Mouse (Mus musculus) thymus, adult 2 months (tissue): Measurements from ENCODE around the gene Rab44. TPM values are rescaled to one million over a fixed set of nuclear protein-coding genes. Genes with fewer than 3 reads are reported as not detected.

Source experiments
- DNase-seq: peaks from one replicate; pipeline ENCODE4 v3.0.0; 2021
- H3K27ac ChIP-seq: fragments of 200-500 bp; 2 replicates; pipeline ENCODE4 v1.5.1; 2012; ENCODE audit warnings: low read length, control low read depth; ENCODE audit not compliant: control insufficient read depth, insufficient read depth
- H3K27me3 ChIP-seq: fragments of 200-500 bp; 2 replicates; pipeline ENCODE4 v1.6.1; 2012; ENCODE audit warnings: mild to moderate bottlenecking, low read length, moderate library complexity, mixed read lengths; ENCODE audit not compliant: control insufficient read depth, insufficient read depth
- H3K36me3 ChIP-seq: fragments of 200-500 bp; 2 replicates; pipeline ENCODE4 v1.6.1; 2012; ENCODE audit warnings: mild to moderate bottlenecking, low read length, moderate library complexity; ENCODE audit not compliant: control insufficient read depth, insufficient read depth
- H3K4me1 ChIP-seq: fragments of 200-500 bp; replicated peaks from 2 replicates; pipeline ENCODE4 v1.6.1; 2012; ENCODE audit warnings: low read length; ENCODE audit not compliant: control insufficient read depth, insufficient read depth
- H3K4me3 ChIP-seq: fragments of 200-500 bp; 2 replicates; pipeline ENCODE4 v1.5.1; 2012; ENCODE audit warnings: mild to moderate bottlenecking, low read length, control low read depth, moderate library complexity; ENCODE audit not compliant: control insufficient read depth, insufficient read depth
- CTCF ChIP-seq: fragments of 200-500 bp; IDR thresholded peaks from 2 replicates; pipeline ENCODE4 v1.5.1; 2012; ENCODE audit warnings: mild to moderate bottlenecking, control low read depth, low read length, moderate library complexity, borderline replicate concordance; ENCODE audit not compliant: control insufficient read depth, poor library complexity, insufficient read depth; ENCODE audit errors: extremely low read depth
- POLR2A ChIP-seq: fragments of 200-500 bp; IDR thresholded peaks from 2 replicates; pipeline ENCODE4 v1.6.1; 2012; ENCODE audit warnings: mild to moderate bottlenecking, low read length, control low read depth, moderate library complexity; ENCODE audit not compliant: control insufficient read depth, poor library complexity, insufficient read depth; ENCODE audit errors: extremely low read depth
- WGBS: fragments of 180-500 bp; shearing (Covaris S2); methylation state at CpG from one replicate; pipeline ENCODE4 v1.1.7; 2018; 5-methylcytosine and 5-hydroxymethylcytosine counted together
- polyA plus RNA-seq: library from polyadenylated mRNA; depleted of rRNA; stranded (reverse); fragments of >200 nt; gene quantifications from 2 replicates; pipeline ENCODE4 v1.2.3, GENCODE M21; 2012

Gene Rab44
- polyA plus RNA-seq, 1 experiment, result 8.9 TPM

- H3K4me3 ChIP-seq, result no peak overlapping the region
- no peak for TF ChIP-seq CTCF
- no peak for TF ChIP-seq POLR2A
- WGBS, result 95% methylated on average over 16 of the region's 16 CpGs
These were observed 46.0 kb downstream of the Rab44 start for GRCm38 (mm10) chr17:29159743-29160455.

GRCm38 (mm10) chr17:29162334-29162733 is 48.4 kb downstream of the Rab44 start:
- Histone ChIP-seq H3K4me3 (no peak overlapping the region), H3K36me3 (no peaks in the 10 kb centered on the region), H3K27ac (no peak overlapping the region), H3K27me3 (no peaks in the 10 kb centered on the region), H3K4me1 (peaks cover 42% of the 10 kb centered on the region)
- no peak for DNase-seq
- WGBS, result 94% methylated on average over 13 of the region's 13 CpGs
- TF ChIP-seq POLR2A (no peak), CTCF (no peak)

More at GRCm38 (mm10) chr17:29159743-29160455, 46.0 kb downstream of the Rab44 start:
- DNase-seq, result no peak
- Histone ChIP-seq H3K27ac (no peak overlapping the region), H3K36me3 (no peaks in the 10 kb centered on the region), H3K27me3 (no peaks in the 10 kb centered on the region), H3K4me1 (peaks cover 42% of the 10 kb centered on the region)

GRCm38 (mm10) chr17:29164469-29165111 is 50.6 kb downstream of the Rab44 start:
- Histone ChIP-seq H3K27ac (peak overlapping the region; percentile 7), H3K4me1 (peaks cover 53% of the 10 kb centered on the region), H3K4me3 (no peak overlapping the region), H3K27me3 (no peaks in the 10 kb centered on the region), H3K36me3 (no peaks in the 10 kb centered on the region)
- WGBS, result 3% methylated on average over 17 of the region's 17 CpGs
- TF ChIP-seq POLR2A, result no peak
- TF ChIP-seq CTCF, result no peak
- DNase-seq, result peak; percentile 47

- TF ChIP-seq CTCF (no peak), POLR2A (no peak)
These were observed 51.5 kb downstream of the Rab44 start for GRCm38 (mm10) chr17:29165452-29165851.

GRCm38 (mm10) chr17:29165967-29166578 is 52.1 kb downstream of the Rab44 start:
- H3K4me1 ChIP-seq, result peaks cover 66% of the 10 kb centered on the region
- DNase-seq, result no peak
- TF ChIP-seq CTCF (no peak), POLR2A (no peak)
- no peak overlapping the region for H3K4me3 ChIP-seq
- H3K27ac ChIP-seq, result peak overlapping the region; percentile 66
- no peaks in the 10 kb centered on the region for H3K27me3 ChIP-seq
- WGBS, result 20% methylated on average over 8 of the region's 8 CpGs
- H3K36me3 ChIP-seq, result no peaks in the 10 kb centered on the region

More at GRCm38 (mm10) chr17:29165452-29165851, 51.5 kb downstream of the Rab44 start:
- Histone ChIP-seq H3K36me3 (no peaks in the 10 kb centered on the region), H3K4me1 (peaks cover 62% of the 10 kb centered on the region), H3K27me3 (no peaks in the 10 kb centered on the region), H3K4me3 (no peak overlapping the region), H3K27ac (peak overlapping the region; percentile 66; the same call in 1 of the 2 replicates)
- 26% methylated on average over 6 of the region's 6 CpGs for WGBS
- DNase-seq, result peak; percentile 47

GRCm38 (mm10) chr17:29167371-29167770 is 53.4 kb downstream of the Rab44 start:
- H3K27me3 ChIP-seq, result no peaks in the 10 kb centered on the region
- no peak for TF ChIP-seq CTCF
- TF ChIP-seq POLR2A, result peak; percentile 14; the same call in 1 of the 2 replicates
- peaks cover 78% of the 10 kb centered on the region for H3K4me1 ChIP-seq
- H3K27ac ChIP-seq, result peak overlapping the region; percentile 26; the same call in 1 of the 2 replicates
- DNase-seq, result peak; percentile 88
- H3K4me3 ChIP-seq, result no peak overlapping the region
- WGBS, result 7% methylated on average over 6 of the region's 6 CpGs
- H3K36me3 ChIP-seq, result no peaks in the 10 kb centered on the region
